Mouse (Mus musculus): ENCODE measurements at regions not wholly inside any gene's neighbourhood (a gene's known extent, or its start where the extent isn't known, plus 50 kb on each side); places are given as distances from the start of the nearest gene placed in this dataset.

GRCm38 (mm10) chr6:54754810-54755209 is 61.9 kb upstream of the Znrf2 start:
- 58% methylated on average over 2 of the region's 2 CpGs for WGBS
- no peaks in the 10 kb centered on the region for H3K9me3 ChIP-seq
- no peak overlapping the region for H3K4me3 ChIP-seq
- H3K4me1 ChIP-seq = peaks cover 38% of the 10 kb centered on the region
- H3K4me2 ChIP-seq (replicated peaks) = no peak overlapping the region
- no peak; the same call in 1 of the 2 replicates for ATAC-seq (replicated peaks)
- H3K27ac ChIP-seq (replicated peaks) = peak overlapping the region; percentile 62
- no peaks in the 10 kb centered on the region for H3K27me3 ChIP-seq
- no peak overlapping the region for H3K9ac ChIP-seq (replicated peaks)
- no peaks in the 10 kb centered on the region for H3K36me3 ChIP-seq

GRCm38 (mm10) chr6:54757511-54757911 is 59.2 kb upstream of the Znrf2 start:
- Histone ChIP-seq H3K27me3 (no peaks in the 10 kb centered on the region), H3K4me3 (no peak overlapping the region), H3K9ac (replicated peaks) (no peak overlapping the region), H3K4me2 (replicated peaks) (no peak overlapping the region), H3K36me3 (no peaks in the 10 kb centered on the region), H3K4me1 (peaks cover 59% of the 10 kb centered on the region), H3K9me3 (no peaks in the 10 kb centered on the region), H3K27ac (replicated peaks) (peak overlapping the region; percentile 85)
- ATAC-seq (replicated peaks) = no peak
- WGBS = 42% methylated on average over 5 of the region's 5 CpGs

- 13% methylated on average over 2 of the region's 2 CpGs for WGBS
- no peaks in the 10 kb centered on the region for H3K36me3 ChIP-seq
- H3K27ac ChIP-seq (replicated peaks) = peak overlapping the region; percentile 85
- ATAC-seq (replicated peaks) = peak; percentile 44
- H3K4me2 ChIP-seq (replicated peaks) = no peak overlapping the region
- H3K9me3 ChIP-seq = no peaks in the 10 kb centered on the region
- H3K27me3 ChIP-seq = no peaks in the 10 kb centered on the region
- H3K9ac ChIP-seq (replicated peaks) = no peak overlapping the region
- no peak overlapping the region for H3K4me3 ChIP-seq
- peaks cover 54% of the 10 kb centered on the region for H3K4me1 ChIP-seq
Observed at GRCm38 (mm10) chr6:54758112-54758511, 58.6 kb upstream of the Znrf2 start.

- peak overlapping the region; percentile 85 for H3K27ac ChIP-seq (replicated peaks)
Observed at GRCm38 (mm10) chr6:54759263-54759662, 57.5 kb upstream of the Znrf2 start.

GRCm38 (mm10) chr6:54759942-54760498 is 56.7 kb upstream of the Znrf2 start:
- Histone ChIP-seq H3K4me3 (no peak overlapping the region), H3K4me1 (peaks cover 59% of the 10 kb centered on the region), H3K9me3 (no peaks in the 10 kb centered on the region), H3K27me3 (no peaks in the 10 kb centered on the region), H3K4me2 (replicated peaks) (peak overlapping the region; percentile 20; the same call in 1 of the 2 replicates), H3K36me3 (no peaks in the 10 kb centered on the region), H3K9ac (replicated peaks) (no peak overlapping the region), H3K27ac (replicated peaks) (peak overlapping the region; percentile 85)
- WGBS = 0% methylated on average over 11 of the region's 11 CpGs
- peak; percentile 83 for ATAC-seq (replicated peaks)

More at GRCm38 (mm10) chr6:54759263-54759662, 57.5 kb upstream of the Znrf2 start:
- Histone ChIP-seq H3K4me2 (replicated peaks) (no peak overlapping the region), H3K27me3 (no peaks in the 10 kb centered on the region), H3K9me3 (no peaks in the 10 kb centered on the region), H3K4me1 (peaks cover 59% of the 10 kb centered on the region), H3K9ac (replicated peaks) (no peak overlapping the region), H3K4me3 (no peak overlapping the region), H3K36me3 (no peaks in the 10 kb centered on the region)
- ATAC-seq (replicated peaks) = no peak
- WGBS = 62% methylated on average over 8 of the region's 8 CpGs

- H3K9ac ChIP-seq (replicated peaks) = no peak overlapping the region
- no peaks in the 10 kb centered on the region for H3K36me3 ChIP-seq
- H3K9me3 ChIP-seq = no peaks in the 10 kb centered on the region
- H3K27me3 ChIP-seq = no peaks in the 10 kb centered on the region
- peak overlapping the region; percentile 85 for H3K27ac ChIP-seq (replicated peaks)
- peak; percentile 15; the same call in 1 of the 2 replicates for ATAC-seq (replicated peaks)
- WGBS = 58% methylated on average over 2 of the region's 2 CpGs
- no peak overlapping the region for H3K4me2 ChIP-seq (replicated peaks)
- peaks cover 59% of the 10 kb centered on the region for H3K4me1 ChIP-seq
- H3K4me3 ChIP-seq = no peak overlapping the region
Observed at GRCm38 (mm10) chr6:54760541-54760940, 56.2 kb upstream of the Znrf2 start.

GRCm38 (mm10) chr6:54762021-54762420 is 54.7 kb upstream of the Znrf2 start:
- Histone ChIP-seq H3K4me2 (replicated peaks) (no peak overlapping the region), H3K4me3 (no peak overlapping the region), H3K9ac (replicated peaks) (no peak overlapping the region), H3K4me1 (peaks cover 56% of the 10 kb centered on the region), H3K27ac (replicated peaks) (no peak overlapping the region), H3K9me3 (no peaks in the 10 kb centered on the region), H3K27me3 (no peaks in the 10 kb centered on the region), H3K36me3 (no peaks in the 10 kb centered on the region)
- WGBS = 78% methylated on average over 5 of the region's 5 CpGs
- ATAC-seq (replicated peaks) = no peak

- no peak for ATAC-seq (replicated peaks)
- H3K9me3 ChIP-seq = no peaks in the 10 kb centered on the region
- no peak overlapping the region for H3K9ac ChIP-seq (replicated peaks)
- no peak overlapping the region for H3K4me3 ChIP-seq
- H3K27ac ChIP-seq (replicated peaks) = no peak overlapping the region
- H3K4me1 ChIP-seq = peaks cover 51% of the 10 kb centered on the region
- 46% methylated on average over 5 of the region's 5 CpGs for WGBS
- no peaks in the 10 kb centered on the region for H3K27me3 ChIP-seq
- no peaks in the 10 kb centered on the region for H3K36me3 ChIP-seq
- H3K4me2 ChIP-seq (replicated peaks) = no peak overlapping the region
Observed at GRCm38 (mm10) chr6:54762499-54762898, 54.2 kb upstream of the Znrf2 start.

GRCm38 (mm10) chr6:54763669-54764068 is 53.0 kb upstream of the Znrf2 start:
- no peak overlapping the region for H3K9ac ChIP-seq (replicated peaks)
- H3K9me3 ChIP-seq = no peaks in the 10 kb centered on the region
- H3K4me1 ChIP-seq = peaks cover 40% of the 10 kb centered on the region
- 0 out of 2 replicates have a peak overlapping the region, but pooled peaks have one; percentile 21 for H3K27ac ChIP-seq (replicated peaks)
- H3K4me3 ChIP-seq = no peak overlapping the region
- H3K36me3 ChIP-seq = no peaks in the 10 kb centered on the region
- WGBS = 90% methylated on average over 4 of the region's 4 CpGs
- no peaks in the 10 kb centered on the region for H3K27me3 ChIP-seq
- no peak for ATAC-seq (replicated peaks)
- H3K4me2 ChIP-seq (replicated peaks) = no peak overlapping the region

- Histone ChIP-seq H3K4me1 (peaks cover 20% of the 10 kb centered on the region), H3K9me3 (no peaks in the 10 kb centered on the region), H3K27me3 (no peaks in the 10 kb centered on the region), H3K9ac (replicated peaks) (no peak overlapping the region), H3K36me3 (no peaks in the 10 kb centered on the region), H3K4me3 (no peak overlapping the region), H3K4me2 (replicated peaks) (no peak overlapping the region), H3K27ac (replicated peaks) (no peak overlapping the region)
- no peak for ATAC-seq (replicated peaks)
- 95% methylated on average over 2 of the region's 2 CpGs for WGBS
Observed at GRCm38 (mm10) chr6:54765715-54766114, 51.0 kb upstream of the Znrf2 start.

- ATAC-seq (replicated peaks) = no peak
- Histone ChIP-seq H3K27me3 (no peaks in the 10 kb centered on the region), H3K9ac (replicated peaks) (no peak overlapping the region), H3K4me3 (no peak overlapping the region), H3K4me2 (replicated peaks) (no peak overlapping the region), H3K9me3 (no peaks in the 10 kb centered on the region), H3K27ac (replicated peaks) (no peak overlapping the region), H3K36me3 (no peaks in the 10 kb centered on the region), H3K4me1 (peaks cover 20% of the 10 kb centered on the region)
- WGBS = 89% methylated on average over 5 of the region's 5 CpGs
Observed at GRCm38 (mm10) chr6:54766485-54767112, 50.1 kb upstream of the Znrf2 start.

All from forebrain, embryonic 15.5 days (tissue).